Mouse (Mus musculus): ENCODE measurements around the gene Gas2l1. TPM values are rescaled to one million over a fixed set of nuclear protein-coding genes. Genes with fewer than 3 reads are reported as not detected.

The Gas2l1 gene
- 86.0 and 97.3 TPM in 2 replicates for polyA plus RNA-seq (2012; ENCODE audit: low replicate concordance)

DNA sequence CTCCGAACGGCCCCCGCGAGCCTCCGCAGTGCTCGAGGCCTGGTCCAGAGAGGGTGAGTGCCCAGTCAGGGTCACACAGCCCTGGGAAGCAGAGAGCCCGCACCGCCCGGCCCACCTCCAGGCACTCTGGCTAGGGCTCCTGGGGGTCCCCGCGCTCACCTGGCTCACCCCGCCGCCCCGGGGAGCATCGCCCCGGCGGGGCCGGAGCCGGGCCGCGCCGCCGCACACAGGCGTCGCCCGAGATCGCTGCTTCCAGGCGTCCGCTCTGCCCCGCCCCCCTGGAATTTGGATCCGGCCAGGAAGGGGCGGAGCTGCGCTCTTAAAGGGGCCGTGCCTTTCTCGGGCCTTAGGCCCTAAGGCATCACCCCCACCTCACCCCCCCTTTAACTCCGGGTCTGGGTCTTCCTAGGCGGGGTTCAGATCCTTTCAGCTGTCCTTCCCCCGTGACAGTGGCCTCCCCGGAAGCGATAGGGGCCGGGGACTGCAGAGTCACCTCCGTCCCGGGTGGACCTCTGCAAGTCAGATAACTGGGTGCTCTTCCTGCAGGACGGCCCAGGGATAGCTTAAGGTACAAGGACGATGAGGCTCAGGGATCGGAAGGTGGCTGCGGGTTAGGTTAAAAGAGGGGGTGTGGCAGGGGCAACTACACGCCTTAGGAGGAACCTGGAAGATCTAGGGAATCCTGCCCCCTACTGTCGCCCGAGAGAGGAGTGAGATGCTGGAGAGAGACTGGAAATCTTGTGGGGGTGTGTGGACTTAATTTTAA is at the start of gene Gas2l1:
Gene Gas2l1 (minus strand): TSS at position 272 of the 766 bp plus-strand sequence.

DNA sequence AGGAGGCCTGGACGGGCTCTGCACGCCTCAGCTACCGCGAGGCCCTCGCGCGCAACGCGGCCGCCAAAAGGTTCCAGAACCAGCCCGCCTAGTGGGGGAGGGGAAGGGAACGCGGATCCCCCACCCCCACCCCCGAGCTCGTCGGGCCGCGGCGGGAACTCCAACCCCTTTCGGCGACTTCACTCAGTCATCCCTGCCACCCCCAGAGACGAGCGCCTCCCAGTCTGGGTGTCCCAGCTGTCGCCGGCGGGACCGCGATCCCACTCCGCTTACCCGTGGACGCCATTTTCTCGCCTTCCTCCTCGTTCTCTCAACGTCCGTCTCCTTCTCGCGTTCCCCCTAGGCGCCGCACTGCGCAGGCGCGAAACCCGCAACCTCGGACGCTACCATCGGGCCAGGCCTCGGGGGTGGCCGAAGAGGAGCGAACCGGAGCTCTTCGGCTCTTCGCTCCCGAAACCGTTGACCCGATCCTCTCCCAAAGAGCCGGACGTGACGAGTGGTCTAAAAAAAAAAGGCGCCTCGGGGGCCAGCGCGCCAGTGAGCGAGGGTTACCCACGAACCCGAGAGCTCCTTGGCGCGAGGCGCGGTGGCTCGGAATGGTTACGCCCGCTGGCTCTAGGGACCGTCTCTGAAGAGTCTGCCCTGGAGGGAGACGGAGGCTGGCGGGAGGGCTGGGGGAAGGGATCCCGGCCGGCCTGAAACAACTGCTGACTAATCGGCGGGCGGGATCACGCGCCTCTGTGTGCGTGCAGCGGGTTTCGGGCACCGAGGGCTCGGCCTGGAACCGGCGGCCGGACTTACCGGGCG is 33.8 kb upstream of the Gas2l1 start, which contains the start of the genes Rhbdd3 and Ewsr1:
Gene Rhbdd3 (plus strand): TSS at position 191 of the 807 bp plus-strand sequence.
Gene Ewsr1 (minus strand): TSS at position 531 of the 807 bp plus-strand sequence.

GRCm38 (mm10) chr11:5057856-5058641 is 7.1 kb downstream of the Gas2l1 start, which contains the start of gene Rasl10a:
Gene Rasl10a (plus strand): TSS chr11:5058128.

Other genes with a start within 250 kb of the Gas2l1 start
- 94.4 and 149 TPM in 2 replicates for gene Nf2, start 215.8 kb downstream of the Gas2l1 start, polyA plus RNA-seq (2012; ENCODE audit: low replicate concordance)
- 0.70 and 6.5 TPM in 2 replicates for gene Nipsnap1, start 191.4 kb downstream of the Gas2l1 start, polyA plus RNA-seq (2012; ENCODE audit: low replicate concordance)
- 1.8 and 5.6 TPM in 2 replicates for gene Thoc5, start 170.0 kb downstream of the Gas2l1 start, polyA plus RNA-seq (2012; ENCODE audit: low replicate concordance)
- 1.9 and 2.2 TPM in 2 replicates for gene Nefh, start 117.3 kb downstream of the Gas2l1 start, polyA plus RNA-seq (2012; ENCODE audit: low replicate concordance)
- 31.9 and 88.7 TPM in 2 replicates for gene Ap1b1, start 78.5 kb downstream of the Gas2l1 start, polyA plus RNA-seq (2012; ENCODE audit: low replicate concordance)
- gene Rasl10a, start 7.2 kb downstream of the Gas2l1 start, polyA plus RNA-seq (2012; ENCODE audit: low replicate concordance), result 0.27 and 0.33 TPM in 2 replicates
- gene Rhbdd3, start 33.6 kb upstream of the Gas2l1 start, polyA plus RNA-seq (2012; ENCODE audit: low replicate concordance), result 36.1 and 48.5 TPM in 2 replicates
- 388 and 749 TPM in 2 replicates for gene Ewsr1, start 33.9 kb upstream of the Gas2l1 start, polyA plus RNA-seq (2012; ENCODE audit: low replicate concordance)
- gene Emid1, start 86.9 kb upstream of the Gas2l1 start, polyA plus RNA-seq (2012; ENCODE audit: low replicate concordance), result 3.4 and 7.6 TPM in 2 replicates
- 3.7 and 4.4 TPM in 2 replicates for gene Kremen1, start 196.2 kb upstream of the Gas2l1 start, polyA plus RNA-seq (2012; ENCODE audit: low replicate concordance)